Mouse (Mus musculus) stomach, embryonic 16.5 days (tissue): ENCODE data around the gene Sh3rf3. TPM values are rescaled to one million over a fixed set of nuclear protein-coding genes. Genes with fewer than 3 reads are reported as not detected.

Experiments
- ATAC-seq: fragments of 200-750 bp; cut with Nextera tagmentation; 2 replicates; pipeline ENCODE4 v1.8.0; 2017; ENCODE audit warnings: moderate number of reproducible peaks, moderate TSS enrichment; ENCODE audit not compliant: insufficient read depth, low FRiP score
- H3K27ac ChIP-seq: fragments of 300-500 bp; sonication (generic); 2 replicates; pipeline ENCODE4 v1.5.1; 2014; ENCODE audit warnings: low read length
- H3K27me3 ChIP-seq: fragments of 300-500 bp; sonication (generic); 2 replicates; pipeline ENCODE4 v1.6.1; 2014; ENCODE audit warnings: low read length, control low read depth, mixed read lengths; ENCODE audit not compliant: control insufficient read depth, insufficient read depth
- H3K36me3 ChIP-seq: fragments of 300-500 bp; sonication (generic); 2 replicates; pipeline ENCODE4 v1.6.1; 2014; ENCODE audit warnings: low read length; ENCODE audit not compliant: control insufficient read depth, insufficient read depth
- H3K4me1 ChIP-seq: fragments of 300-500 bp; sonication (generic); 2 replicates; pipeline ENCODE4 v1.6.1; 2014; ENCODE audit warnings: low read length, control low read depth, mixed read lengths; ENCODE audit not compliant: control insufficient read depth, insufficient read depth
- H3K4me2 ChIP-seq: fragments of 300-500 bp; sonication (generic); 2 replicates; pipeline ENCODE4 v1.6.1; 2014; ENCODE audit warnings: low read depth, low read length, mixed read lengths
- H3K4me3 ChIP-seq: fragments of 300-500 bp; sonication (generic); replicated peaks from 2 replicates; pipeline ENCODE4 v1.5.1; 2014; ENCODE audit warnings: mild to moderate bottlenecking, low read length
- H3K9ac ChIP-seq: fragments of 300-500 bp; sonication (generic); 2 replicates; pipeline ENCODE4 v1.6.1; 2014; ENCODE audit warnings: low read length
- H3K9me3 ChIP-seq: fragments of 300-500 bp; sonication (generic); replicated peaks from 2 replicates; pipeline ENCODE4 v1.6.1; 2016; ENCODE audit warnings: low read length, control low read depth; ENCODE audit not compliant: control insufficient read depth
- WGBS: fragments of 180-500 bp; shearing (Covaris S2); extraction: QIAGEN DNeasy Blood & Tissue Kit; methylation state at CpG from one replicate; pipeline ENCODE4 v1.1.7; 2014; 5-methylcytosine and 5-hydroxymethylcytosine counted together
- polyA plus RNA-seq: library from polyadenylated mRNA; unstranded; fragments of >200 nt; fragmentation: Nextera tagmentation; extraction: Ambion mirVana; gene quantifications from 2 replicates; pipeline ENCODE4 v1.2.1, GENCODE M21; 2015

The Sh3rf3 gene
- polyA plus RNA-seq, 1 experiment from 2014 or later: 0.79 TPM

DNA sequence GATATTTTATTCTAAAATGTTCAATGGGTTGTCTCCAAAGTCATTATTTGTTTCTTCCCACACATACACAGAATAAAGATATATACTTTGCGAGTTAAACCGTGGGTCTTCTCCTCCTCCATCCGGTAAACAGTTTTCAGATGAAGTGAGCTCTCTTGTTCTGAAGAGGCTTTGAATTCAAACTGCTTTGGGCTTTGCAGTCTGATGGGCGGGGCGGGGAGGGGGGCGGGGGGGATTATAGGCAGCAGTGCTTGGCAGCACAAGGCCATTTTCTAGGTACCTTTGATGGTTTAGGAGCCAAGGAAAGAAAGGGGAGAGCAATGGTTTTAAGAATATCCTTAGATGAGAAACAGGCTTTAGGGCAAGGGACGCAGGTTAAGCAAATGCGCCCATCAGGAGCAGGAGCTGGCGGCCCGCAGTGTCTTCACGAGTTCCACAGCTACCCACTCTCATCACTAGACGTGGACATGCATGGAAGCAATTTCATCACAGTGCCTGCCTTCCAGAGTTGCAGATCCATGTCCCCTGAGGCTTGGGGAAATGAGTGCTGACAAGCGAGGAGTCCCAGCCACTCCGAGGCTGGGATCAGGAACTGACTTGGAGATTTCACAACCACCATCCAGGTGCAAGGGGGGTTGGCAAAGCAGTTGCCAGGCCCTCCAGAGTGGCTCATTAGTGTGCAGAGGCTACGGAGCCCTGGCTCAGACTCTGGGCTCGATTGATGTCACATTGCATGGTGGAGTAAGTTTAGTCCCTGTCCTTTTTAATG lies 77.7 kb downstream of the Sh3rf3 start:
- no peaks in the 10 kb centered on the region for H3K27me3 ChIP-seq
- H3K4me2 ChIP-seq: no peak overlapping the region
- no peak overlapping the region for H3K9ac ChIP-seq
- no peak overlapping the region for H3K4me3 ChIP-seq
- no peak for ATAC-seq
- 69% methylated on average over 16 of the region's 16 CpGs for WGBS
- no peaks in the 10 kb centered on the region for H3K4me1 ChIP-seq
- H3K9me3 ChIP-seq: no peaks in the 10 kb centered on the region
- no peak overlapping the region for H3K27ac ChIP-seq
- H3K36me3 ChIP-seq: no peaks in the 10 kb centered on the region

DNA sequence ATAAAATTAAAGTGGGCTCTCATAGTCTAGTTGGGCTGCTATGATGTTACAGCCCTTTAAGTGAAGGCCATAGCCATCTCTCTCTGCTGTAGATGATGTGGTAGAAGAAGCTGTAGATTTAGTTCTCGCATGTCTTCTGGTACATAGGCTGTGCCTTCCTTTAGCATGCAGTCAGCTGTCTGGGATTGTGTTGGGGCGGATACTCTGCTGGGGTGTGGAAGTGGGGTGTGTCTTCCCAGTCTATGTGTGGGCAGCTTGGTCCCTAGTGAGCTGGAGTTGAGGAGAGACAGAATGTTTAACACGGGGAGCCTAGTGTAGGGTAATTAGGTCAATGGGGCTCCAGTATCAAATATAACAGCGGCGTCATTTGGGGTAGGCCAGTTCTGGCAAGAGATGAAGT lies 82.3 kb downstream of the Sh3rf3 start:
- Histone ChIP-seq H3K9me3 (no peaks in the 10 kb centered on the region), H3K4me2 (no peak overlapping the region), H3K4me1 (no peaks in the 10 kb centered on the region), H3K27ac (no peak overlapping the region), H3K9ac (no peak overlapping the region), H3K36me3 (no peaks in the 10 kb centered on the region), H3K27me3 (no peaks in the 10 kb centered on the region), H3K4me3 (no peak overlapping the region)
- ATAC-seq: no peak
- 89% methylated on average over 5 of the region's 5 CpGs for WGBS

- no peak for ATAC-seq
- Histone ChIP-seq H3K4me2 (no peak overlapping the region), H3K9me3 (no peaks in the 10 kb centered on the region), H3K4me3 (no peak overlapping the region), H3K36me3 (no peaks in the 10 kb centered on the region), H3K27me3 (no peaks in the 10 kb centered on the region), H3K4me1 (no peaks in the 10 kb centered on the region), H3K9ac (no peak overlapping the region), H3K27ac (no peak overlapping the region)
- WGBS: 80% methylated on average over 3 of the region's 3 CpGs
Measured at GRCm38 (mm10) chr10:58897009-58897543, 83.9 kb downstream of the Sh3rf3 start.

GRCm38 (mm10) chr10:58905253-58905652 lies 92.1 kb downstream of the Sh3rf3 start:
- ATAC-seq: no peak
- Histone ChIP-seq H3K9ac (no peak overlapping the region), H3K4me1 (no peaks in the 10 kb centered on the region)

GRCm38 (mm10) chr10:58907001-58907443 lies 93.9 kb downstream of the Sh3rf3 start:
- no peaks in the 10 kb centered on the region for H3K4me1 ChIP-seq
- 67% methylated on average over 5 of the region's 5 CpGs for WGBS

More at GRCm38 (mm10) chr10:58905253-58905652, 92.1 kb downstream of the Sh3rf3 start:
- H3K4me3 ChIP-seq: no peak overlapping the region
- no peak overlapping the region for H3K27ac ChIP-seq
- no peak overlapping the region for H3K4me2 ChIP-seq
- H3K36me3 ChIP-seq: no peaks in the 10 kb centered on the region
- H3K9me3 ChIP-seq: no peaks in the 10 kb centered on the region
- no peaks in the 10 kb centered on the region for H3K27me3 ChIP-seq
- WGBS: 40% methylated on average over 6 of the region's 6 CpGs

DNA sequence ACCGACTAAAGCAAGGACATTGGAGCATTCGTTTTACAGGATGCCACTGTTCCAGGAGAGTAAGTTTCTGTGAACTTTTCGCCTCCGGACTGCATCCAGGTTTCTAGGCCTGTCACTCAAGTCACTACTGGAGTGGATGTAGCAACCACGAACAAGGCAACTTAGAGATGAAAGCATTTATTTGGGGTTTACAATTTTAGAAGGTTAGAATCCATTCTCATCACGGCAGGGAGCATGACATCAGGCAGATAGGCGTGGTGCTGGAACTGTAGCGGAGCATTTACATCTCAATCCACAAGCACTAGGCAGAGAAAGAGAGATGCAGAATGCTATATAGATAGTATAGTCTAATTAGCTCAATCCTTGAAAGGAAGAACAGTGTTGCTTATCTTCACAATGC lies 95.3 kb downstream of the Sh3rf3 start:
- no peak for ATAC-seq
- Histone ChIP-seq H3K36me3 (no peaks in the 10 kb centered on the region), H3K27ac (no peak overlapping the region), H3K4me3 (no peak overlapping the region), H3K9ac (no peak overlapping the region), H3K4me2 (no peak overlapping the region), H3K9me3 (no peaks in the 10 kb centered on the region), H3K4me1 (no peaks in the 10 kb centered on the region), H3K27me3 (no peaks in the 10 kb centered on the region)
- 82% methylated on average over 8 of the region's 8 CpGs for WGBS

More at GRCm38 (mm10) chr10:58907001-58907443, 93.9 kb downstream of the Sh3rf3 start:
- Histone ChIP-seq H3K36me3 (no peaks in the 10 kb centered on the region), H3K9ac (no peak overlapping the region), H3K27me3 (no peaks in the 10 kb centered on the region), H3K9me3 (no peaks in the 10 kb centered on the region), H3K4me3 (no peak overlapping the region), H3K4me2 (no peak overlapping the region), H3K27ac (no peak overlapping the region)
- no peak for ATAC-seq

GRCm38 (mm10) chr10:58915301-58916245 lies 102.4 kb downstream of the Sh3rf3 start:
- H3K27me3 ChIP-seq: no peaks in the 10 kb centered on the region
- no peak overlapping the region for H3K4me3 ChIP-seq
- no peaks in the 10 kb centered on the region for H3K4me1 ChIP-seq
- H3K9me3 ChIP-seq: no peaks in the 10 kb centered on the region
- WGBS: 64% methylated on average over 8 of the region's 8 CpGs
- no peak overlapping the region for H3K9ac ChIP-seq
- no peak overlapping the region for H3K27ac ChIP-seq
- H3K36me3 ChIP-seq: no peaks in the 10 kb centered on the region
- no peak overlapping the region for H3K4me2 ChIP-seq
- ATAC-seq: no peak; the same call in 1 of the 2 replicates

- no peak overlapping the region for H3K27ac ChIP-seq
- H3K9me3 ChIP-seq: no peaks in the 10 kb centered on the region
- no peak overlapping the region for H3K4me3 ChIP-seq
- no peaks in the 10 kb centered on the region for H3K4me1 ChIP-seq
- 91% methylated on average over 8 of the region's 8 CpGs for WGBS
- H3K4me2 ChIP-seq: no peak overlapping the region
- ATAC-seq: no peak
- H3K27me3 ChIP-seq: no peaks in the 10 kb centered on the region
- H3K9ac ChIP-seq: no peak overlapping the region
- H3K36me3 ChIP-seq: no peaks in the 10 kb centered on the region
Measured at GRCm38 (mm10) chr10:58921643-58922188, 108.6 kb downstream of the Sh3rf3 start.
